Mouse (Mus musculus): ENCODE measurements around the gene Dbp. TPM values are rescaled to one million over a fixed set of nuclear protein-coding genes. Genes with fewer than 3 reads are reported as not detected.

Gene Dbp
- total and polyA plus RNA-seq, 3 experiments = 7.9 to 11.0 (median 10.4) TPM

DNA sequence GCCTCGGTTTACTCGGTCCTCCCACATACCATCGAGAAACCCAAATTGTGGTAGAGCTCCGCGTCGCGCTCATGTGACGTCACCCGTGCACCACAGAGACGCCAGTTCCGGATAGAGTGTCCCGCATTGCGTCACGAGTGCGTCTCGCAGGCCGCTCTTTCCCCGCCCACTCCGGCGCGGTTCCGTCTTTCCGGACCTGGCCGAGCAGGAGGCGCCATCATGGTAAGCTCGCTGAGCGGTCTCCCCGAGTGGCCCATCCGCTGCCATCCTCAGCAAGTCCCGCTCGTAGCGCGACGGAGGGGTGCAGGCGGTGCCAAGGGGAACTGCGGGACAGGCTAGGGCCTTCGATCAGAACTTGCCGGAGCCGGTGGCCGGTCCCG is 13.0 kb downstream of the Dbp start, which contains the start of gene Sphk2:
Sphk2 (minus strand) TSS at position 85 of the 380 bp plus-strand sequence.
- Histone ChIP-seq H3K27me3 (replicated peaks) (no peaks in the 10 kb centered on the region), H3K36me3 (replicated peaks in 1 of 2; ENCODE audit: control insufficient read depth in 1 of 2, insufficient read depth in 1 of 2, low read length in 1 of 2) (peaks cover 46 to 64% of the 10 kb centered on the region in 2 experiments), H3K9me3 (replicated peaks; ENCODE audit: low read length) (no peaks in the 10 kb centered on the region), H3K4me1 (ENCODE audit: control insufficient read depth in 1 of 2, insufficient read depth in 2 of 2) (peaks cover 7 to 44% of the 10 kb centered on the region in 2 experiments; a peak in 3 of 4 replicates), H3K9ac (ENCODE audit: insufficient read depth, low read depth) (peak within 1 kb of the TSS; percentile 98), H3K79me2 (replicated peaks; ENCODE audit: control insufficient read depth, extremely low read depth, insufficient read depth, poor library complexity, severe bottlenecking) (peaks cover 47% of the 10 kb centered on the region), H3K4me3 (replicated peaks in 1 of 3; ENCODE audit: low read depth in 2 of 3, low read length in 2 of 3, poor library complexity in 1 of 3) (peak within 1 kb of the TSS; percentile 95 to 100 (median 97)), H3K4me2 (ENCODE audit: insufficient read depth, low read depth, poor library complexity, severe bottlenecking) (peak within 1 kb of the TSS; percentile 89), H3K27ac (ENCODE audit: insufficient read depth, low read depth) (peak within 1 kb of the TSS; percentile 79)
- in situ Hi-C loops (cut with MboI; ENCODE audit: low pct_ligation_motif_present, low pct_unique_long_range_greater_than_20kb, low sequenced_read_pairs) (no loop called here), dilution Hi-C loops (cut with MboI; ENCODE audit: extremely low pct_ligation_motif_present, extremely low pct_unique_long_range_greater_than_20kb, low sequenced_read_pairs) (no loop called here)
- peak; percentile 99 for DNase-seq (ENCODE audit: extremely low read depth)
- TF ChIP-seq MAFK (IDR thresholded peaks at IDR 0.05; ENCODE audit: insufficient replicate concordance, low read length) (no peak), MAZ (IDR thresholded peaks at IDR 0.05; ENCODE audit: low read depth, low read length) (no peak; the same call in 1 of the 2 replicates), EP300 (IDR thresholded peaks at IDR 0.05; ENCODE audit: low read length) (no peak), NRF1 (IDR thresholded peaks at IDR 0.05; ENCODE audit: low read depth, low read length) (peak; percentile 71), MAX (IDR thresholded peaks at IDR 0.05; ENCODE audit: low read length) (peak; percentile 93), KAT2A (IDR thresholded peaks at IDR 0.05; ENCODE audit: insufficient replicate concordance, low read length) (peak; percentile 97), POLR2AphosphoS2 (IDR thresholded peaks at IDR 0.05; ENCODE audit: low read depth, low read length) (peak; percentile 96), E2F4 (IDR thresholded peaks at IDR 0.05; ENCODE audit: insufficient replicate concordance, low read depth, low read length) (peak; percentile 73; the same call in 1 of the 2 replicates), RAD21 (IDR thresholded peaks at IDR 0.05; ENCODE audit: low read depth, low read length) (no peak), ETS1 (conservative IDR thresholded peaks at IDR 0.05; ENCODE audit: low read depth, low read length) (peak; percentile 68), ZC3H11A (IDR thresholded peaks at IDR 0.05; ENCODE audit: low read depth, low read length) (no peak), HCFC1 (IDR thresholded peaks at IDR 0.05; ENCODE audit: low read depth, low read length) (peak; percentile 98), MXI1 (IDR thresholded peaks at IDR 0.05; ENCODE audit: low read depth, low read length) (peak; percentile 93), IRF4 (IDR thresholded peaks at IDR 0.05; ENCODE audit: low read depth, low read length) (peak; percentile 80), TCF12 (IDR thresholded peaks at IDR 0.05; ENCODE audit: low read depth, low read length) (peak; percentile 98), CHD2 (IDR thresholded peaks at IDR 0.05; ENCODE audit: low read length) (no peak; the same call in none of the 2 replicates), USF2 (conservative IDR thresholded peaks at IDR 0.05; ENCODE audit: low read depth, low read length) (no peak; the same call in 1 of the 2 replicates), GABPA (IDR thresholded peaks at IDR 0.05; ENCODE audit: insufficient replicate concordance, low read depth, low read length) (peak; percentile 100), ZKSCAN1 (IDR thresholded peaks at IDR 0.05; ENCODE audit: borderline replicate concordance, low read depth, low read length) (no peak; the same call in 1 of the 2 replicates), NELFE (IDR thresholded peaks at IDR 0.05; ENCODE audit: low read depth, low read length) (peak; percentile 99), CTCF (conservative IDR thresholded peaks at IDR 0.05 in 1 of 2, IDR thresholded peaks at IDR 0.05 in 1 of 2; ENCODE audit: low read depth in 2 of 2, low read length in 2 of 2) (no peak), ZNF384 (IDR thresholded peaks at IDR 0.05; ENCODE audit: low read depth, low read length) (no peak), UBTF (IDR thresholded peaks at IDR 0.05; ENCODE audit: low read depth, low read length) (no peak), MEF2A (IDR thresholded peaks at IDR 0.05; ENCODE audit: borderline replicate concordance, low read depth, low read length) (peak; percentile 88), JUND (conservative IDR thresholded peaks at IDR 0.05; ENCODE audit: low read depth, low read length) (no peak; the same call in 1 of the 2 replicates), ZMIZ1 (IDR thresholded peaks at IDR 0.05; ENCODE audit: low read depth, low read length) (peak; percentile 96), RCOR1 (conservative IDR thresholded peaks at IDR 0.05; ENCODE audit: low read depth, low read length) (no peak; the same call in 1 of the 2 replicates), TBP (conservative IDR thresholded peaks at IDR 0.05; ENCODE audit: low read depth, low read length) (peak; percentile 95), BHLHE40 (IDR thresholded peaks at IDR 0.05; ENCODE audit: low read depth, low read length) (peak; percentile 25; the same call in 1 of the 2 replicates), USF1 (IDR thresholded peaks at IDR 0.05; ENCODE audit: low read depth, low read length) (no peak), SIN3A (IDR thresholded peaks at IDR 0.05; ENCODE audit: low read length) (peak; percentile 99), JUN (IDR thresholded peaks at IDR 0.05; ENCODE audit: insufficient read depth, low read depth, low read length) (no peak), PAX5 (IDR thresholded peaks at IDR 0.05; ENCODE audit: low read length) (no peak), MYC (IDR thresholded peaks at IDR 0.05; ENCODE audit: low read depth, low read length) (peak; percentile 94), POLR2A (IDR thresholded peaks at IDR 0.05; ENCODE audit: low read depth, low read length) (peak; percentile 98), SMC3 (IDR thresholded peaks at IDR 0.05; ENCODE audit: low read depth, low read length) (no peak), CHD1 (IDR thresholded peaks at IDR 0.05; ENCODE audit: low read depth, low read length) (no peak), ELF1 (IDR thresholded peaks at IDR 0.05; ENCODE audit: low read depth, low read length) (peak; percentile 94)
